Mouse (Mus musculus): Measurements from ENCODE around the gene Usp47.

Usp47 gene

DNA sequence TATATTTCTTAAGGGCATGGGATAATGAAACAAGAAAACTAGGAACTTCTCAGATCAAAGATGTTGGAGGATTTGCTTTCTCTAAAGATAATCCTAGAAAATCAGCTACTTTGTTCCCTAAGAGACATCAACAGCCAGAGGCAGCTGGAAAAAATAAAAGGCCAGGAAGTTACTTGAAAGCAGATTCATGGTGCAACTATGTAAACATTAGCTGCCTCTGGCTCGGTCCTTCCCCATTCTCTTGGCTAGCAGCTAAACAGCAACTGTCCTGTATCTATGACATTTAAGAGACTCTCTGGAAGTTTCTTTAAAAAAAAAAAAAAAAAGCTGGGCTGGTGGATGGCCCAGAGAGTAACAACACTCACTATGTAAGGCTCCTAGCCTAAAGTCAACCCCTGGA lies 131.9 kb downstream of the Usp47 start:
- no peak for DNase-seq (ENCODE audit: low spot score)

DNA sequence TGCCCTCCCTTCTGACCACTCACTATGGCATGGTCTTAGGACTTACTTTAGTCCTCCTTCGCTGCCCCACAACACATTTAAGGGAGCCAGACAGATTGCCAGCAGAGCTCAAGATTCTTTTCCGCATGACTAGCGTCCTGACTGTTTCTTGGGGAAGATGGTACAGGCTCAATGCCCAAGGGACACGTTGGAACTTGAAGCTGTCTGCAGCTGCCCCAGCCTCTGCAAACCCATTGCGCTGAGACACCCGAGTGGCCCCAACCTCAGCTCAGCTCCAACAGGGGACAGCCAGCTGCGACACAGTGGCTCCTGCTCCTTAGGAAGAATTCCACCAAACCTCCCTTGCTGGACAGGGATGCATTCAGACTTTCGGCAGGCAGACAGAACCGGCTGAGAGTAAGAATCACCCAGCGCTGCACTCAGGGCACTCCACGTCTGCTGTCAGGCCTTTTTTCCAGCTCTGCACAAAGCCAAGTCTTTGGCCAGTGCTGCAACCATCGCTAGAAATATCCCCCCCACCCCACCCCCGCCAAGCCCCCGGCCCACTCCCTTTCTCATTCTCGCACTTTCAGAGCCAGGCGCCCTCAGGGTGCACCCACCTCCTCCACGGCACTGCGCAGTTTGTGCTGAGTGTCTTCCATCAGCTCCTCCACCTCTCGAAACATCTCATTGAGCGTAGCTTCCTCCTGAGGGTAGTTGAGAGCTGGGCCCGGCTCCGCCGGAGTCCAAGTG lies 134.4 kb downstream of the Usp47 start:
- DNase-seq (ENCODE audit: low spot score), result no peak

DNA sequence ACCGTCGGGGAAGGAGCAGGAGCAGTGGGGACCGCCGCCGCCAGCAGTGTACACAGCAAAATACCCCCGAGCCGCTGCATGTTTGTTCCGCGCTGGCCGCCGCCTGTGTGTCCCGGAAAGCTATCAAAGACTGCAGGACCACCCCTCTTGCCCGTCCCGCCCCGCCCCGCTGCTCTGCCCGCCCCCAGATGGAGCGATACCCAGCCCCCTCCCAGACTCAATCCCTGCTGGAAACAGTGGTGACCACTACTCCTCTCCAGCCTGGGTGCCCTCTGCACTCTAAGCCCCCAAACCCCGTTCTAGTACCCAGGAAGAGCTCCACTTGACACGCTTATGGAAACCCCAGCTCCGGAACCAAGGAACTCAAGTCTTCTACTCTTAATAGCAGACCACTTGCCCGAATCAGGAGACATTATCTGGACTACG lies 135.0 kb downstream of the Usp47 start:
- no peak for DNase-seq (ENCODE audit: low spot score)

DNA sequence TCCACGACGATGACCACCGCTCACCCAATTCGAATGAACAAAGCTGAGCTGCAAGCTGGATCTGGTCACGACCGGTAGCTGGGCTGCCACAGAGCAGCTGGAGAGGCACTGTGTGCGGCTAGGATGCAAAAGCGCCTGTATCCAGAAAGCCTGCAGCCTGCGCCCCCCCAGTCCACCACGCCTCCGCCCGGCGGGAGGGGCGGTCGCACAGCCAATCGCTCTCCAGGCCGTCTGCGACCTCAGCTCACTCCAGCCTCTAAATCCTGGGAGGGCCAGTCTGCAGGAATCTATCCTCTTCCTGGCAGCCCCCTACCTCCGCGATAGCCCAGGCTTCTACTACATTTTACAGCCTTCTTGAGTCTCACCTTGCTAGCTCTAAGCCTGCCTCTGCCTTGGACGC lies 135.6 kb downstream of the Usp47 start, which contains the start of gene Dkk3:
Dkk3 (minus strand) TSS at position 116 of the 400 bp plus-strand sequence.
- no peak for DNase-seq (ENCODE audit: low spot score)

DNA sequence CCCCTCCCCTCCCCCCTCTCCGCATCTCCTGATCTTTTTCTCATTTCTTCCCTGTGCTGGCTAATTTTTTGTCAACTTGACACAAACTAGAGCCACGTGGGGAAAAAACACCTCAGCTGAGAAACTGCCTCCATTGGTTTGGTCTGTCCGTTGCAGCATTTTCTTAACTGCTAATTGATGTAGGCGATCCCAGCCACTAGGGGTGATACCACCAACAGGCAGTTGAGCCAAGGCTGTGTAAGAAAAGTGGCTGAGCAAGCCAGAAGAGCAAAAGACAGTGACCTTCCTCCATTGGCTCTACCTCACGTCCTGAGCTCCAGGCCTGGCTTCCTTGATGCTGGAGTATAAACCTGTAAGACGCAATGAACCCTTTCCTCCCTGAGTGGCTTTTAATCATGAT lies 136.5 kb downstream of the Usp47 start:
- no peak for DNase-seq (ENCODE audit: low spot score)

Data from c-Kit-positive CD71-positive TER-119-positive erythroid progenitor cells, embryonic 14.5 days (primary cell).